Mouse (Mus musculus) erythroblast, embryonic 14.5 days (primary cell): Measurements from ENCODE around the gene Dgkz.

Experiments used
- GATA1 ChIP-seq: IDR thresholded peaks from 2 replicates; pipeline ENCODE4 v1.6.1; 2012; ENCODE audit warnings: low read length, inconsistent platforms, mixed read lengths
- TAL1 ChIP-seq: IDR thresholded peaks from 3 replicates; pipeline ENCODE4 v1.6.1; 2012; ENCODE audit warnings: low read length, inconsistent platforms, mixed read lengths

DNA sequence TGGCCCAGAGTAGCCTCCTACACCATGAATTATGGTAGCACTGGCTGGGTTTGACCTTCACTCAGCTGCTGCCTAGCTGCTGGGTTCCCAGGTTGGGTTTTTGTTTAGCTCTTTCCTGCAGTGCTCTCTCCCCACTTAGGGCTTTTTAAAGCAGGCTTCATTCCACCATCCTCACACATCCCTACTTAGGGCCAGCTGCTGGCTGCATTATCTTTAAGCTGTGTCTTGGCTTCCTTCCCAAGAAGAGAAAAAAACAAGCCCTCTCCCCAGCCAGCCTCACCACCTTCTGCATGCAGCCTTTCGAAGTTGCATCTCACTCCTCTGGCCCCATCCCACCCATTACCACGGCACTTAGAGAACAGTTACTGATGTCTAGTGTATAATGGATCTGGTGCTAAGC lies 2.9 kb upstream of the Dgkz start:
- TF ChIP-seq GATA1, result no peak
- TF ChIP-seq TAL1, result no peak
